Mouse (Mus musculus) layer of hippocampus, adult 8-10 months (tissue): Measurements from ENCODE around the gene Cep164. TPM values are rescaled to one million over a fixed set of nuclear protein-coding genes. Genes with fewer than 3 reads are reported as not detected.
"Not testable (repeated sequence)": the region's sequence is repeated elsewhere in the genome, so short reads cannot be mapped to it uniquely, and the experiment has no call there.

Experiments
- DNase-seq, 2 experiments: peaks; one replicate each; pipeline ENCODE4 v3.0.0; 2022; ENCODE audit warnings: low spot score in 2 of 2
- total RNA-seq, 4 experiments: library from RNA; stranded (reverse); gene quantifications; 2 replicates each; pipeline ENCODE4 v1.2.4; 2022

Cep164 gene
- total RNA-seq, 4 experiments from 2014 or later, result 14.6 to 20.3 (median 17.8) TPM

DNA sequence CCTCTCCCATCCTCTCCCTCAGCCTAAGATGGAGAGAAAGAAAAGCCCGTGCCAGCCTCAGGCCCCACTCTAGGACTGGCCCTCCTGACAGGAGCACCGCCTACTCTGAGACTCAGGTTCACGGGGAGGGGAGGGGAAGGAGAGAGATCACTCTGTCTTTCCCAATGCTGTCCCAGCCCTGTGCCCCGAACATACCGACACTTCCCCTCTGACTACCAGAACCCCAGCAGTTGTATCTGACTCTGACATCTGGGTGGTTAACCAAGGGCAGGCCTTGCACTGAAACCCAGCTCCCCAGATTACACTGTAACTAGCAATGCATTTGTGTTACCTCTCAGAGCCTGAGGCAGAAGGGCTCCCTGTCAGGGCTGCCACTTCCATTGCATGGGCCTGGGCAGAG, 40.1 kb downstream of the Cep164 start:
- no peak for DNase-seq

DNA sequence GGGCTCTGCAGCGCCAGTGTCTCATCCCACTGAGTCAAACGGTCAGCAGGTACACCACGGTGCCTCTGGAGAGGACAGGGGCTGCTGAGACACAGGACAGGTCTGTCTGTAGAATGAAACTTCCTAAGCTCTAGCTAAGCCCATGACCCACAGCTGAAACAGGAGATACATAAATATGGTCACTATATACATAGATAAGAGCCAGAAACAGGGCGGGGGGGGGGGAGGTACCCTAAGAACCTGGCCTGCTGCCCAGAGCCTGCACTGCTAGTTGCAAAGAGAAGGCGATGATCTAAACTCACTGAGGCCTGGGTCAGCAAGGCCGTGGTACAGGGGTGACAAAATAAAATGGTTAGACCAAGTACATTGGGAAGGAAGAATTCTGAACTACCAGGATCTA, 40.9 kb downstream of the Cep164 start:
- no peak for DNase-seq

DNA sequence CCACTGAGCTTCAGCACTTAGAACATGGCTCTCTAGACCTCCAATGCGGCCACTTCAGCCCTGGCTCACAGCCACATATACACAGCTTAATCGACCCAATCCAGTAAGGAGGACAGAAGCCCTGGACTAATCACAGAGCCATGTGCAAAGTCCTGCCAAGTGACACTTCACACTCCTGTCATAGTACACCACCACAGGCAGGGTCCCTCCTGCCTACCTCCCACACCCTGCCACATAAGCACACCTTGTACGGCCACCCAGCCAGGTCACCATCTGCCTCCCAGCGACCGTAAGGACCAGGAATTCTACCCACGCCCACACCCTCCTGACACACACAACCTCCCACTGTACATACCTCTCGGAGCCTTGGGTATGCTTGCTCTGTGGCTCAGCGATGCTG, 41.4 kb downstream of the Cep164 start:
- DNase-seq, result no peak

DNA sequence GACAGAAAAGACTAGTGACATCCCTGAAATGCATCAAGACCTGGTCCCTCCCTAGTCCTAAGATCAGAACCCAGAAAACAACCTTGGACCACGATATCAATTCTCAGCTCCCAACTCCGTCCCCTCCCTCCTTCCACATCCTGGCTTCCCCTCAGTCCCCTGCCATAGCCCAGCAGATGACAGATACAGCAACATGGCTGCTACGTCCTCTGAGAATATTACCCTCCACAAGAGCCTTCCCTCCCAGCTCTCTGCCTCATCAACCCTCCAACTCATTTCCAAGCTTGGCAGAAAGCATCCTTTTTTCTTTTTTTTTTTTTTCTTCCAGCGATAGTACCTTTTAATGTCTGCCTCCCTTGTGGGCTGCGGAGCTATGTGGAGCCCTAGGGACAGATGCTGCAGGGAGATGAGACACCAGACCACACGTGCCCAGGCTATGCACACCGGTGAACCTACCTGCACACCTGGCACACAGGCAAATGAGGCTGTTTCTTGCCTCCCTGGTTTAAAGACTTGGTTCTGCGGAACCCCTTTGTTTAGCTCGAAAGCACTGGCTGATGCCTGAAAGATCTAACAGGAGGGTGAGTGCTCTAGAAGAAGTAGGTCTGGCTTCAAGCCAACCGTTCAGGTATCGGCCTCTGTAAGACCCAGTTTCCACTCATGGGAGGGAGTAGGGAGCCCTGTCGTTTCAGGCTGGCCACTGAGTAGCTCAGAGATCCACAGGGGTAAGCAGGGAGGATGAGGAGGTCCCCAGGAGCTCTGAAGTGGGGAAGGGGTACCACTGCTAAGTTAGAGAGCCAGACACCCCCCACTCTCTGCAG, 45.0 kb downstream of the Cep164 start:
- DNase-seq, result no peak

DNA sequence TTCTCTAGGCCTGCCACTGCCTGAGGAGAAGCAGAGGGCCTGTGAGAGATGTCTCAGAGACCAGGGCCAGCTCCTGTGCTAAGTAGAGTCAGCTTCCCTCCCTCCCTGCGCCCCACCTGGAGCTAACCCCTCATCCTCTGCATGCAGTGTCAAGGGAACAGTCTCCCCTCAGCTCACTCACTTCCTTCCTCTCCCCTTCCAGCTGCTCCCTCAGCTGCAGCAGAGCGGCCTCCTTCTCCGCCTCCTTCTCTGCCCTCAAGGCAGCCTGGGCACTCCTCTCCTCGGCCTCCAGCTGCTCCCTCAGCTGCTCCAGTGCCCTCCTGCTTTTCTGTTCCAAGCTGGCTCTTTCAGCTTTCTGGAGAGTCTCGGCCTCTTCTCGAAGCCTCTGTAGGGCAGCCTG, 49.3 kb downstream of the Cep164 start:
- DNase-seq, result no peak

DNA sequence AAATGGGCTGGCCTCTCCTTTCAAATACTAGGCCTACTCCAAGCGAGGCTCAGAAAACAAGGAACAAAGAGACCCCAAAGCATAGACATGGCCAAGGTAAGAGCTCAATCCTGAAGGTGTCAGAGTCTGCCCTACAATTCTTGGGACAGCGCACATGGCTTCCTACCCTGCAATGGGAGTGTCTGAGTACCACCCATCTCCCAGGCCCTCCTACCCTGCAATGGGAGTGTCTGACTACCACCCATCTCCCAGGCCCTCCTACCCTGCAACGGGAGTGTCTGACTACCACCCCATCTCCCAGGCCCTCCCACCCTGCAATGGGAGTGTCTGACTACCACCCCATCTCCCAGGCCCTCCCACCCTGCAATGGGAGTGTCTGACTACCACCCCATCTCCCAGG, 52.3 kb downstream of the Cep164 start:
- not testable (repeated sequence) for DNase-seq

DNA sequence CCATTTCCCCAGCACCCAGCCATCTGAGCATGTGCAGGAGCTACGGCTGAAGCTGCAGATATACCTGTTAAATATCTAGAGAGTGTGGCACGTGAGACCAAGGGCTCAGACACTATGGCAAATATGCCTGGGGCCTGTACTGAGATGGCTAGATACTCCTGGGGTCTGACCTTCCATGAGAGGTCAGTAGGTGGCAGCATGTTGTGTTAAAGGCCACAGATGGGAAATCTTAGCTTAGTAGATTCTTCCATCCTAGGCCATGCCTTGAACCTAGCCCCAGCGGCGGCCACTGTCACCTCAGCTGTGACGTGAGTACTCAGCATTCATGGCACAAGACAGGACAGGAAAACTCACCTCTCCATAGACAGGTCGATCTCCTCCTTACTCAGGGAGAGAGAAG, 54.4 kb downstream of the Cep164 start:
- DNase-seq, result no peak

DNA sequence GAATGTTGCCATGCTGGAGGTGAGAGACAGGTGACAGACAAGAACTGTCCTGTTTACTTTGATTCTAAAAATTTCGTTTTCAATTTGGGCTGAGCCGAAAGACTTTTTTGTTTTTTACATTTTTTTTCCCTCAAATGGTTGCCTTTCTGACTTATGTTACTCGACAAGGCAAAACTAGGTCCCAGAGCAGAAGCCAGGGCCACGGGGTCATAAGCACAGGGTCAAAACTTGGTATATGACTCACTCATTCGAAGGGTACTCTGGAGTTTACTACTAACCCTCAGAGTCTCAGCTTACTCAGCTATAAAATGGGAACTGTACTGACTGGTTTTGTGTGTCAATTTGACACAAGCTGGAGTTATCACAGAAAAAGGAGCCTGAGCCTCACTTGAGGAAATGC, 58.9 kb downstream of the Cep164 start:
- no peak for DNase-seq

DNA sequence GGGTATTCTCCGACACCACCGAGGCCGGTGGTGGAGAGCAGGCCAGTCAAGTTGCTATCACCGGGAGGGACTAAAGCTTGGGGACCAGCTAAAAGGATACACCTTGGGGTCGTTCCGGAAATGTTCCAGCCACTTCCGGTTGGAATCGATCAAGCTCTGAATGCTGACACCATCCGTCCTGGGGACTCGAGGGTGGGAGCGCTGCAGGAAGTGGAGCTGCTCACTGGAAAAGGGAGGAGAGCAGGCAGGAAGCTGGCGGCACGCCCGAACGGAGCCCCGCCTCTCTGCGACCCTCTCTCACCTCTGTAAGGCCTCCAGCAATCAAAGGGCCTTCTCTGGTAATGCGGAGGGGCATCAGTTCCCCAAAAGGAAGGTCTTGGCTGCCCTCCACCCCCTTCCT, 60.1 kb downstream of the Cep164 start:
- DNase-seq, result no peak

DNA sequence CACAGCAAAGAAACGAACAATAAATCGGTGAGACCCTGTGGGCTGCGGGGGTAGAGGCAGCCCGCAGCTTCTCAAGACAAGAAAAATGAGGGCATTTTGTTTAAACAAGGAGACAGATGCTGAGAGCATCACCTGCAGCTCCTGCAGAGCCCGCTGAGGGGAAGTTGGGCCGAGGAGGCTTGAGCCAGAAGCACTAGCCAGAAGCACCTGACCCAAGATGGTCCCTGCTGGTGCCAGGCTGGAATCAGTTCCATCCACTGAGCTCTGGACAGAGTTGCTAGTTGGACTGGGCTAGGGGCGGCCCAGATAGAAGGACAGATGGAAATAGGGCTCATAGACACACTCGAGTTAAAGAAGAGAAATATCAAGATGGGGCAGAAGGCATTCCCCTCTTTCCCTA, 61.3 kb downstream of the Cep164 start:
- no peak for DNase-seq

DNA sequence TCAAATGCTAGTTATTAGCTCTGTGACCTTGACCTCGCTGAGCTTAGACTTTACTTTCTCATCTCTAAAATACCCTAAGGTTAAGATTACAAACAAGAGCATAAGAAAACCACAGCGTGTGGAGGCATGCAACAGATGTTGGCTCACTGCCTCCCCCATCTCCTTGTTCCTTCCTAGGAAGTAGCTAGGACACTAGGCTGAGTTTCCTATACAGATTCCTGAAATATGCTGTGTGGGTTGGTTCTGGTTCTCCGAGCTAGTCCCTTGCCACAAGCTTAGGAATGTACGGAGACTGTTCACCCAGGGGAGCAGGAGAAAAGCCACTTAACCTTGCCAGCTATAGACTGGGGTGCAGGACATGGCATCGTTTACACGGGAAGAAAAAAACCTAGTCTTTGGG, 62.3 kb downstream of the Cep164 start:
- no peak for DNase-seq

DNA sequence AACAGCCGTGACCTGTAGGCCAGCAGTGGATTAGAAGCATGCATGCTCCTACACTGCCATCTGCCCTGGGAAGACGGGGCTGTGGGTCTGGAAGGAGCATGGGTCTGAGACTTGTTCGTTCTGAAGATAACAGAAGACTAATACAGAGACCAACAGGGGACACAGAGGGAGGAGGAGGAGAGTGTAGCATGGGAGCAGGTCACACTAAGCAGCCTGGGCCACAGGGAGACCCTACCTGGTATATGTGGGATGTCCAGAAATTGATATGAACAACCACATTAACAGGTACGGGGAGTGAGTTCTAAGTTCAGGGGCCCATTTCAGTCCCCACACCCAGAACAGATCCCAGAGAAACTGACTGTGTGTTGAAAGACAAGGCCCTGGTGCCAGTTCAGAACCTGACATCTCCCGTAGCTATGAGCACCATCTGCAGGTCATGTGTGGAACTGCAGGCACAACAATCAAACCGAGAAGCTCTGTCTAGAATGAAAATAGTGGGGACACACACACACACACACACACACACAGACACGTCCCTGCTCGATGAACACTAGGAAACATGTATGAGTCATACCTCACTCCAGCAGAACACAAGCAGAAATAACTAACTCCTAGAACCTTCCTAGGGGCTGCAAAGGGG, 73.9 kb downstream of the Cep164 start:
- peak; percentile 83 to 91 for DNase-seq

DNA sequence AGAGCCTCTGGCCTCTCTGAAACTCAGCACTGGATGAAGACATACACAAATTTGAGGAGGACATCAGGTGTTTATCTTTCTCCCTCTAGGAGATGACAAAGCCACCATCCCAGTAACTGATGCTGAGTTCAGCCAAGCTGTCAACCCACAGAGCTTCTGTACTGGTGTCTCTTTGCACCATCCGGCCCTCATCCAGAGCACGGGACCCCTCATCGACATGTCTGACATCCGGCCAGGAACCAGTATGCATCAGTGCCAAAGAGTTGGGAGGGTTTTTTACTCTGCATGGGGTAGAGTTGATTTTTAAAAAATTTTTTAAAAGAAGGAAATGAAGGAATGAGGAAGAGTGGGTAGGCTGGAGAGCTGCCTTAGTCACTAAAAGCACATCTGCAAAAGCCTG, 78.6 kb downstream of the Cep164 start:
- DNase-seq, result no peak

DNA sequence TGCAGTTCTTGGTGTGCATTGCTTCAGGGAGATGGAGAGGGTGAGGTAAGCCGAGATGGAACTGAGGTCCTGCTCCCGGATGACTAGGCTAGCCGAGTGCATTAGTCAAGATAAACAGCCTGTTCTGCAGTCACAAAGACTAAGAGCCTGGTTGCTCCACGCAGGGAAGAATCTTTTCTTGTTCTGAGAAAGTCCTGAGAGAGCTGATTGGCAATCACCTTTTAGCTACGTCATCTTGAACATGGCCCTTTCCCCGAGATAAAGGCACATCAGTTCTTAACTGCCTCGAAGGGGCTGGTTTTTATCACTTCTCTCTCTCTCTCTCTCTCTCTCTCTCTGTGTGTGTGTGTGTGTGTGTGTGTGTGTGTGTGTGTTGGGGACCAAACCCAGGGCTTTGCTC, 83.0 kb downstream of the Cep164 start:
- DNase-seq, result no peak

DNA sequence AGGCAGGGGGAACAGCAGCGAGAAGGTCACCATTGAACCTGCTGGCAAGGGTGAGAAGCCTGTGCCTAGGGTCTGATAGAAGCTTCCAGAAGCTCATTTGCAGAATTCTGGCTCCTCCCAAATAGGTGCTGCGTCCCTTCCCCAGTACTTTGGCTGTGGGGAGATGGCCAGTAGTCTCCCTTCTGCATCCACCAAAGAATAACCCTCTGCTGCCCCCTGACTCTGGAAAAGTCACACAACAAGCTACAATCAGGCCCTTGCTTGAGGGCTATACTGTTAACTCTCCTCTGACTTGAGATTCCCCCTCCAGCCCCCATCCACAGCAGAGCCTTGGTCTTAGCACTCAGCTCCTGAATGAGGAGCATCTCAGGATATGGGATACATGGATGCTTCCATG, 87.9 kb downstream of the Cep164 start:
- DNase-seq, result no peak

DNA sequence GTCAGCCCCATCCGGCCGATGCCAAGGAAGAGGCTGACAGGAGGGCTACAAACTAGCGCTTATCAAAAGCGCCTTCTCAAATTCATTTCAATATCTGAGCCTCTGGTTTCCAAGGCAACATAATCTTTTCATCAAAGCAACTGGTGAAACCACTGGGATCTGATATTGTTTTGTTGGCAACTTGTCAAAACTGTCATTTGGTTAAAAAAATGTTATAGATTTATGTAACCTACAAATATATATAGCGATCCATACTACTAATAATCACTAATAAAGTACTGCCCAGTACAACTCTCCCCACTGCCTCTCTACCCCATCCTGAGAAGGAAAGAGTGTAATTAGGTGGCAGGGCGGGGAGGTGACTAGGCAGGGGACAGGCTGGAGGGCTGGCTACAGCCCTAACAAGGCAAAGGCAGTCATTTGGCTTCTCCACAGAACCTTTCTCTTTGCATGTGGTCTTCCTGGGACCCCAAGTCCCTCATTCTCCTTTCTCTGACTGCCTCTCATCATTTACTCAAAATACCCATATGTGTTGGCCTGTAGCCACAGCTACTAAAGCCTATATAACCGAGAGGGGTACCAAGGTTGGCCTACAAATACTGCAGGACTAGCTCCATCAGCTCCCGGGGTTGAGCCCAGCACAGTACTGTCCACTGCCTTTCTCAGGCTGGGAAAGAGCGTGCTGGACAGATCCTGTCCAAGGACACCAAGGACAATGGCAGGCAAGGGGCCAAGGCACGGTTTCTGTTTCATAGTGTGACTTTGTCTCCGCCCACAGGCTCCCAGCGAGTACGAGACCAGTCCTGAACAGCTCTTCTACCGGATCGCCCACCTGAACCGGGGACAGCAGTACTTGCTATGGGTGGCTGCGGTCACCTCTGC, 88.5 kb downstream of the Cep164 start:
- peak in 1 of 2 experiments; percentile 42 for DNase-seq

DNA sequence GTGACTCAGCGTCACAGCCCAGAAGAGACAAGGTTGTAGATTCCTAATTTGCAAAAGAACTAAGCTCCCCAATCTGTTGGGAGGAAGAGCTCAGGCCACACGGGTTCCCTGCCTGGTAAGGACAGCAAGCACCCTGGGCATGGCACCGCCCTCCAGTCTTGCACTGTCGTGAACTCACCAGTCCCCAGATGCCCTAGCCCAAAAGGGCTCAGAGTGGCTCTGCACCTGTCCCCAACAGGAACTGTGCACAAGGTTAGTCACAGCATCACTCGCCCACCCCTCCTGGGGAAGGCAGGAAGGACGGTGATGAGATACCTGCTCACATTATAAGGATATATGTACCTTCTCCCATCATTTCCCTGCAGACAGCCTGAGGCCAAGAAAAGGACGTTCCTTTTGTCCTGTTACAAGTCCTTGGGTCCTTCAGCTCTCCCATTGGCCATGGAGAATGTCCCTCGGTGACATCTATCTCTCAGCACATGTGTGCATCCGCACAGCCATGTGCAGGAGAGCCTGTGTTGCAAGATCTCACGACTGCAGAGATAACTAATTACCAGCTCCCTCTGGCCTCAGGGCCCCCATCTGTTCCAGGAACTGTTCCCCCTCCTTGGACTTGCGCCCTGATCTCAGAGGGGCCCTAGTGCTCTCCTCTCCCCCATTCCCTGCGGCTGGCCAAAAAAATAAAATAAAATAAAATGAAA, 89.3 kb downstream of the Cep164 start:
- no peak for DNase-seq

DNA sequence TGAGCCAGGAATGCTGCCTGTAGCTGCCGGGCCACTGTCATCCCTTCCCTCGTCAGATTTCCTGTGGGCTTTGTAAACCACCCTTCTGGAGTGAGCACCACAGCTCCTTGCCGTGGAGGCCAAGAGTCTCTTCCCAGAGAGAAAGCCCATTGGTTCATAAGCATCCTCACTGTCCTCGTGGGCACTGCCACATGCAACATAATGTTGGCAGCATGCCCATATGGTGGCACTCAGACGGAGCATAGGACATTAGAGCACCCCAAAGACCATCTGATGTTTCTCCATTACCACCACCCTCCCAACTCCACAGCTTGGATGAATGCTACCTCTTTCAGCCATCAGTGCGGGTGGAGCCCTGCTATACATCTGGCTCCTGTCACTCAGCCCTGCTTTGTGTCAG, 95.2 kb downstream of the Cep164 start:
- no peak for DNase-seq

DNA sequence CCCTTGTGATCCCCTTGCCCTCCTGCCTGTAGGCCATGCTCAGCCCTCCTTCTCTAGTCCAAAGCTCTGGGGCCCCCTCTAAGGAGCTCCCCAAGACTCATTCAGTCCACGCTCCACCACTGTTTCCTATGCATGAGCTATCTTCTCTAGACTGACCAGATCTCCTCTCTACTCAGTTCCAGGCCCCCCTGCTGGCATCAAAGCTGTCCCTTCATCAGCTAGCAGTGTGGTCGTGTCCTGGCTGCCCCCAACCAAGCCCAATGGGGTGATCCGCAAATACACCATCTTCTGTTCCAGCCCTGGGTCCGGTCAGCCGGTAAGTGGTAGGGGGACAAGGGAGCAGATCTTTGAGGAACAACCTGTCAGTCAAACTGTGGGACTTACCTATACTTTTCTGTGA, 96.6 kb downstream of the Cep164 start:
- no peak for DNase-seq

DNA sequence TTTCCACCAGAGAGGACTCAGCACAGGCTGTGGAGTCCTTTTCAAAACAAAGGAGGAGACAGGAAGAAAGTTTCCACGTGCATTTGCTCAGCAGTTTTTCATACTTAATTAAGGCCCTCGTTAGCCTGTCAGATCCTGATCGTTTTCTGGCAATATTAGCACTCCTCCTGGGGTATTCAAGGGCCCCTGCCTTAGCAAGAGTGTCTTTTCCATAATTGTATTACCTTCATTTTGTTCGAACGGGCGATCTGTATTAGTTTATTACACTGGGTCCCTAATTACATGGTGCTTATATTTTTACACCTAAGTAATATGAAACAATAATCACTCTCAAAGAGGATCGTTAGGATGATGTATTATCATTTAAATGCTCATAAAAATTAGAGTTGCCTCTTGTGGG, 108.5 kb downstream of the Cep164 start:
- DNase-seq, result no peak
